Mouse (Mus musculus) Muller cell, postnatal 12 days (primary cell): ENCODE measurements around the gene Avpr1b.
"Not testable (repeated sequence)": the region's sequence is repeated elsewhere in the genome, so short reads cannot be mapped to it uniquely, and the experiment has no call there.

Source experiments
- DNase-seq: peaks from one replicate; pipeline ENCODE4 v3.0.0-alpha.2; 2015; ENCODE audit errors: inconsistent ontology term

The Avpr1b gene

GRCm38 (mm10) chr1:131598905-131599304 lies at the start of gene Avpr1b:
Gene Avpr1b (plus strand): TSS chr1:131599239.
- DNase-seq: no peak

GRCm38 (mm10) chr1:131551956-131552355 lies 47.1 kb upstream of the Avpr1b start:
- no peak for DNase-seq

- DNase-seq: no peak
Measured at GRCm38 (mm10) chr1:131553428-131553827, 45.6 kb upstream of the Avpr1b start.

GRCm38 (mm10) chr1:131555042-131555812 lies 43.8 kb upstream of the Avpr1b start:
- peak; percentile 88 for DNase-seq

- DNase-seq: no peak
Measured at GRCm38 (mm10) chr1:131560500-131560899, 38.5 kb upstream of the Avpr1b start.

- no peak for DNase-seq
Measured at GRCm38 (mm10) chr1:131562081-131562480, 37.0 kb upstream of the Avpr1b start.

- DNase-seq: not testable (repeated sequence)
Measured at GRCm38 (mm10) chr1:131566056-131566455, 33.0 kb upstream of the Avpr1b start.

- no peak for DNase-seq
Measured at GRCm38 (mm10) chr1:131569721-131570120, 29.3 kb upstream of the Avpr1b start.

GRCm38 (mm10) chr1:131570391-131570790 lies 28.6 kb upstream of the Avpr1b start:
- DNase-seq: no peak

GRCm38 (mm10) chr1:131573721-131574120 lies 25.3 kb upstream of the Avpr1b start:
- DNase-seq: peak; percentile 34

- DNase-seq: no peak
Measured at GRCm38 (mm10) chr1:131578943-131579680, 19.9 kb upstream of the Avpr1b start.

- DNase-seq: no peak
Measured at GRCm38 (mm10) chr1:131580389-131580788, 18.6 kb upstream of the Avpr1b start.

GRCm38 (mm10) chr1:131583598-131583997 lies 15.4 kb upstream of the Avpr1b start:
- DNase-seq: no peak

GRCm38 (mm10) chr1:131586836-131587235 lies 12.2 kb upstream of the Avpr1b start:
- peak; percentile 48 for DNase-seq

- DNase-seq: no peak
Measured at GRCm38 (mm10) chr1:131600314-131600713, 1.3 kb downstream of the Avpr1b start.

- no peak for DNase-seq
Measured at GRCm38 (mm10) chr1:131606719-131607118, 7.7 kb downstream of the Avpr1b start.

GRCm38 (mm10) chr1:131612556-131613155 lies 13.6 kb downstream of the Avpr1b start:
- DNase-seq: no peak

- DNase-seq: peak; percentile 52
Measured at GRCm38 (mm10) chr1:131613361-131614133, 14.5 kb downstream of the Avpr1b start.

- no peak for DNase-seq
Measured at GRCm38 (mm10) chr1:131614641-131615040, 15.6 kb downstream of the Avpr1b start.

- no peak for DNase-seq
Measured at GRCm38 (mm10) chr1:131616131-131616530, 17.1 kb downstream of the Avpr1b start.

- no peak for DNase-seq
Measured at GRCm38 (mm10) chr1:131616546-131617220, 17.6 kb downstream of the Avpr1b start.
